Mouse (Mus musculus): Measurements from ENCODE around the gene Tcaf2. TPM values are rescaled to one million over a fixed set of nuclear protein-coding genes. Genes with fewer than 3 reads are reported as not detected.

The Tcaf2 gene
- polyA plus RNA-seq, 1 experiment from 2014 or later: not detected

- H3K36me3 ChIP-seq (ENCODE audit: inconsistent target): no peaks in the 10 kb centered on the region
Measured at GRCm38 (mm10) chr6:42597592-42597991, 47.5 kb downstream of the Tcaf2 start, which contains the start of gene Tcaf3. Gene Tcaf3, minus strand, starts transcription at chr6:42597692.

GRCm38 (mm10) chr6:42593138-42593882 lies 51.7 kb downstream of the Tcaf2 start:
- Histone ChIP-seq H3K36me3 (ENCODE audit: inconsistent target) (no peaks in the 10 kb centered on the region), H3K27ac (no peak overlapping the region), H3K79me2 (ENCODE audit: inconsistent target) (no peaks in the 10 kb centered on the region), H3K4me3 (ENCODE audit: inconsistent target) (no peak overlapping the region)
- 88% methylated on average over 17 of the region's 17 CpGs for WGBS (ENCODE audit: missing documents)

More at GRCm38 (mm10) chr6:42597592-42597991, 47.5 kb downstream of the Tcaf2 start, which contains the start of gene Tcaf3:
- H3K4me3 ChIP-seq (ENCODE audit: inconsistent target): no peak within 1 kb of the TSS
- WGBS (ENCODE audit: missing documents): 84% methylated on average over 4 of the region's 4 CpGs
- no peaks in the 10 kb centered on the region for H3K79me2 ChIP-seq (ENCODE audit: inconsistent target)
- no peak within 1 kb of the TSS for H3K27ac ChIP-seq

GRCm38 (mm10) chr6:42586569-42586968 lies 58.5 kb downstream of the Tcaf2 start:
- WGBS (ENCODE audit: missing documents): 82% methylated on average over 5 of the region's 5 CpGs
- Histone ChIP-seq H3K4me3 (ENCODE audit: inconsistent target) (no peak overlapping the region), H3K79me2 (ENCODE audit: inconsistent target) (no peaks in the 10 kb centered on the region), H3K36me3 (ENCODE audit: inconsistent target) (no peaks in the 10 kb centered on the region), H3K27ac (no peak overlapping the region)

GRCm38 (mm10) chr6:42583488-42583872 lies 61.6 kb downstream of the Tcaf2 start:
- no peak overlapping the region for H3K4me3 ChIP-seq (ENCODE audit: inconsistent target)
- no peaks in the 10 kb centered on the region for H3K36me3 ChIP-seq (ENCODE audit: inconsistent target)
- 0% methylated on average over 7 of the region's 7 CpGs for WGBS (ENCODE audit: missing documents)
- no peaks in the 10 kb centered on the region for H3K79me2 ChIP-seq (ENCODE audit: inconsistent target)
- no peak overlapping the region for H3K27ac ChIP-seq

DNA sequence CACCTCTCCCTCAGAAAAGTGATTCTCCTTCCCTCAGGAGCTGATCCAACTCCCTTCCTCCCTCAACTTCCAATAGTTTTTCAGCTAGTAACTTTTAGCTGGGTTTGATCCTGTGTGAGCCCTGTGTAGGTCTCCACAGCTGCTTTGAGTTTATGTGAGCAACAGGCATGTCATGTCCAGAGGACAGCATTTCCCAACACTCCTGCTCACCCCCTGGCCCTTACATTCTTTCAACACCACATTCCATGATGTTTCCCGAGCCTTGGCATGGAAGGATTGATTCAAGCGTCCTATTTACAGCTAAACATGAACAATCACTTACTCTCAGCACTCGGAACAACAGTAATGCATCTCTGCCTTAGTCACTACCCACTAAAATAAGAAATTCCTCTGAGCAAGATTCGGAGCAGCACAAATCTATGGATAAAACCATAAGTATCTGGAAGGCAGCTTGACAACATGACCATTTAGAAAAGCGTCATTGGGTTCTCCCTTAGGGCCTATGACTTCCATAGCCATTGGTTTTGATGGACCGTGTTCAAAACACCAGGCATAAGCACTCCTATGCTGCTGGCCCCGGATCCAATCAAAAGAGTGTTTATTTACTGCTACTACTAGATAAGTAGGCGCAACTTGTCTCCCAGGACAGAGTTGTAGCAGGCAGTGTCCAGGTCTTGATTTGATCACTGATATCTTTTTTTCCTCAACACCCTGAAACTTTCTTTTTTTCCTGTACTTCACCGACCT lies 62.1 kb downstream of the Tcaf2 start:
- Histone ChIP-seq H3K36me3 (ENCODE audit: inconsistent target) (no peaks in the 10 kb centered on the region), H3K79me2 (ENCODE audit: inconsistent target) (no peaks in the 10 kb centered on the region), H3K27ac (no peak overlapping the region), H3K4me3 (ENCODE audit: inconsistent target) (no peak overlapping the region)
- WGBS (ENCODE audit: missing documents): 68% methylated on average over 9 of the region's 9 CpGs

DNA sequence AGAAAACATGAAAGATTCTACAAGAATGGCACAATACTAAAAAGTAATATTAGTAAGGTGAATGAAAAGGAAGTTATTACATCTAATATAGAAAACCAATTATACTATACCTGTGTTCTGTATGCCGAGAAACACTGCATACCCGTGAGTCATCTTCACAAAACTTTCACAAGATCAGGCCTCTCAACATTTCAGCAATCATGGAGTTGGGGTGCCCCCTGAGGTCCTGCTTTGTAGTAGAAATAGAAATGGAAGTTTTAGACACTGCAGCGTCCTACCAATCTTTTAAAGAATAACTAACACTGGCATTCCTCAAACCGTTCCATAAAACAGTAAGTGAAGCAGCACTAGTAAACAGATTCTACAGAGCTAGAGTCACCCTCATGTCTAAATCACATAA lies 66.4 kb downstream of the Tcaf2 start:
- Histone ChIP-seq H3K4me3 (ENCODE audit: inconsistent target) (no peak overlapping the region), H3K79me2 (ENCODE audit: inconsistent target) (no peaks in the 10 kb centered on the region), H3K27ac (no peak overlapping the region), H3K36me3 (ENCODE audit: inconsistent target) (no peaks in the 10 kb centered on the region)
- 57% methylated on average over 4 of the region's 4 CpGs for WGBS (ENCODE audit: missing documents)

GRCm38 (mm10) chr6:42577433-42577832 lies 67.6 kb downstream of the Tcaf2 start:
- Histone ChIP-seq H3K4me3 (ENCODE audit: inconsistent target) (no peak overlapping the region), H3K79me2 (ENCODE audit: inconsistent target) (no peaks in the 10 kb centered on the region), H3K27ac (no peak overlapping the region), H3K36me3 (ENCODE audit: inconsistent target) (no peaks in the 10 kb centered on the region)
- 93% methylated on average over 2 of the region's 2 CpGs for WGBS (ENCODE audit: missing documents)

Other genes starting within 250 kb of the Tcaf2 start
- not detected in 3 replicates for gene Tas2r143, start 245.0 kb downstream of the Tcaf2 start, polyA plus RNA-seq (2018)
- not detected in 3 replicates for gene Tas2r135, start 239.8 kb downstream of the Tcaf2 start, polyA plus RNA-seq (2018)
- gene Tas2r126, start 210.7 kb downstream of the Tcaf2 start, polyA plus RNA-seq (2018): not detected in 3 replicates
- not detected in 3 replicates for gene Olfr458, start 180.1 kb downstream of the Tcaf2 start, polyA plus RNA-seq (2018)
- not detected in 3 replicates for gene Olfr457, start 168.9 kb downstream of the Tcaf2 start, polyA plus RNA-seq (2018)
- gene Olfr456, start 158.0 kb downstream of the Tcaf2 start, polyA plus RNA-seq (2018): not detected in 3 replicates
- not detected in 3 replicates for gene Olfr455, start 97.7 kb downstream of the Tcaf2 start, polyA plus RNA-seq (2018)
- not detected in 3 replicates for gene Tcaf3, start 47.6 kb downstream of the Tcaf2 start, polyA plus RNA-seq (2018)
- 0.69 to 0.89 TPM (median 0.70 TPM) in 3 replicates for gene Tcaf1, start 64.8 kb upstream of the Tcaf2 start, polyA plus RNA-seq (2018)
- not detected in 3 replicates for gene Olfr453, start 94.1 kb upstream of the Tcaf2 start, polyA plus RNA-seq (2018)
- not detected in 3 replicates for gene Olfr38, start 111.2 kb upstream of the Tcaf2 start, polyA plus RNA-seq (2018)
- not detected in 3 replicates for gene Olfr452, start 139.8 kb upstream of the Tcaf2 start, polyA plus RNA-seq (2018)
- gene Olfr450, start 166.7 kb upstream of the Tcaf2 start, polyA plus RNA-seq (2018): not detected in 3 replicates
- gene Olfr449, start 189.1 kb upstream of the Tcaf2 start, polyA plus RNA-seq (2018): not detected in 3 replicates
- not detected in 3 replicates for gene Olfr448, start 245.2 kb upstream of the Tcaf2 start, polyA plus RNA-seq (2018)

Measured in macrophage (primary cell).